Mouse (Mus musculus) WW6 (cell line): ENCODE data around the gene Tiam1.

Experiments used
- DNase-seq: peaks from one replicate; pipeline ENCODE4 v3.0.0-alpha.2; 2013; ENCODE audit warnings: low read depth, low spot score

Gene Tiam1

DNA sequence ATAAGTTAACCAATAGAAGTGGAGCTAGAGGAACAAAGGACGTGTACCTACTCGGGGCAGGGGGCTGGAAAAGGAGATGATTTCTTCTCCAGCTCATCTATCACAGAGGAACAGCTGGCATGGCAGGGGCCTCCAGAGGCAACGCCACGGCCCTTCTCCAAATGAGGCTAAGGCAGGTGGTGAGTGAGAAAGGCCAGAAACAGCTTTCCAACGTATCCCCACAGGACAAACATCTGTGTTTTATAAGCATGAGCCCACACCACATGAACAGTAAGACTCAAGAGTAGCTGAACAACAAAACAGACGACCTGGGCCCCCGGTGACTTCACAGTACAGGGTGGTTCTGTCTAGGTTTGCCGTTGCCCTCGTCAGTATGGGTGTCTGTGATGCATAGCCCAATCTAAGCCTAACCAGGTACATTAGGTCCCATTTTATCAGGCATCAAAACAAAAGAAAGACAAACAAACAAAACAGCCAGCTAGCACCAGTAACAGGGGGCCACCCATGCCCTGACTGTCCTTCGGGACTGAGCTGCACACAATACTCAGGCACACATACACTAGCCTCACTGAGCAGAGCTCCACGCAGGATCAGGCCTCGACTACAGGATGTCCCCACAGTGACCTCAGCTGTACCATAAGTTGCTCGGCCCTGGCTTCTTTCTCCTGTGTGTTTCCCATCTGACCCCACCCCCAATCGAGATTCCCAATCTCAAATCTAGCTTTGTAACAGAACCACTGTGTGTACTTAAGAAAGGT lies 260.9 kb downstream of the Tiam1 start:
- no peak for DNase-seq

DNA sequence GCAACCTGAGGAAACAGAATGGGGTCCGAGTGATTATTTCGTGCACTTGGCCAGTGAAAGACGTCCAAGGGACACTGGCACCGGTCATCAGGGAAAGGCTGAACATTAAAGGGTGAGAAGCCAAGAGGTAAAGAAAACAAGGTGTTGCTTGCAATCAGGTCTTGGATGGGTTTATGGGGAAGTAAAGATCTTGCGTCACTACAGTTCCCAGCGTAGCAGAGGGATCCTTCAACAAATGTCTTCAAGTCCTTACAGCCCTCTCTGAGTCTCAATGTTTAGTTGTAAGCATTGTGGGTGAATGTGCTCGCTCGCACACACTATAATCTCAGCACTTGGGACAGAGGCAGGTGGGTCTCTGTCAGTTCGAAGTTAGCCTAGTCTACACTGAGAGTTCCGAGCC lies 266.4 kb downstream of the Tiam1 start:
- no peak for DNase-seq

DNA sequence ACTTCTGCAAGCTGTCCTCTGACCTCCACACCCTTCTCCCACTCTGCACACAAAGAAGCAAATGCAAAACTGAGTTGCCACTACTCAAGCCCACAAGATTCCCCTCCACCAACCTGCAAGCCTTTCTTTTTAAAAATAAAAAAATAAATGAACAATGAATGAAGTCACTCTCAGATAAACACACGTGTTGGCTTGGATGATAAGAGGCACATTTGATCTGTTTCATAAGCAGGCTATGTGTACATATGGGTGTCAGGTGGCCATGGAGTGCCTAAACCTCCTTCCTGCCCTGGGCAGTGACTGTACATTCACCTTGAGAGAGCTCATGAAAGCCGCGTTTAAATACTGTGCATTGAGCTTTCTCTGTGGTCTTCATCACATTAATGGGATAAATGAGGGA lies 267.5 kb downstream of the Tiam1 start:
- DNase-seq = no peak

DNA sequence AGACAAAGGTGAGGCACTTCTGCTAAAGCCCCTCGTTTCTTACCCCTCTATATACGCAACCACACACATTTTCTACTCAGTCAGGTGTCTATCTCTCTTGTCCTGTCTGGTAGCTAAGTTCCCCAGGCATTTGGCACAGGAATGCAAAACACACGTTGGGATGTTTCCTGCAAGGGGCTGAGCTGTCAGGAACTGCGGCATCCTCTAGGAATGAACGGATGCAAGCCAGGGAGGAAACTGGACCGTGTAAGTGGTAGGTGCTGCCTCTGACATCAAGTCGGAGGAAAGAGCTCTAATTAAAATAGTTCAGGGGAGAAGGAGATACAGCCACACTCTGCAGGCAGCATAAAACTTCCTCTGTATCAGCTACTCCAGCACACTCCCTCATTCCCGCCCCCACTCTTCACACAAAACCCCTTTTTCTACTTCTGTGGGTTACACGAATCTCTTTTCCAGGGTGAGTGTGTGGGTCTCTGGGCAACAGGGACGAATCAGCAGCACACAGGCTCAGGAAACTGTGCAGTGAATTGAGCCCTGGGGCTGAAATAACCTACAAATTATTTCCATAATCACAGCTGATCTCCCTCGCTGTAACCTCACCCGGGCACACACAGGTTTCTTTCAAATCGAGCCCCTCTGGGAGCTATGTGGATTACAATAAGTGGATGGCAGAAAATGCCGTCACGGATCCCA lies 269.4 kb downstream of the Tiam1 start:
- no peak for DNase-seq

DNA sequence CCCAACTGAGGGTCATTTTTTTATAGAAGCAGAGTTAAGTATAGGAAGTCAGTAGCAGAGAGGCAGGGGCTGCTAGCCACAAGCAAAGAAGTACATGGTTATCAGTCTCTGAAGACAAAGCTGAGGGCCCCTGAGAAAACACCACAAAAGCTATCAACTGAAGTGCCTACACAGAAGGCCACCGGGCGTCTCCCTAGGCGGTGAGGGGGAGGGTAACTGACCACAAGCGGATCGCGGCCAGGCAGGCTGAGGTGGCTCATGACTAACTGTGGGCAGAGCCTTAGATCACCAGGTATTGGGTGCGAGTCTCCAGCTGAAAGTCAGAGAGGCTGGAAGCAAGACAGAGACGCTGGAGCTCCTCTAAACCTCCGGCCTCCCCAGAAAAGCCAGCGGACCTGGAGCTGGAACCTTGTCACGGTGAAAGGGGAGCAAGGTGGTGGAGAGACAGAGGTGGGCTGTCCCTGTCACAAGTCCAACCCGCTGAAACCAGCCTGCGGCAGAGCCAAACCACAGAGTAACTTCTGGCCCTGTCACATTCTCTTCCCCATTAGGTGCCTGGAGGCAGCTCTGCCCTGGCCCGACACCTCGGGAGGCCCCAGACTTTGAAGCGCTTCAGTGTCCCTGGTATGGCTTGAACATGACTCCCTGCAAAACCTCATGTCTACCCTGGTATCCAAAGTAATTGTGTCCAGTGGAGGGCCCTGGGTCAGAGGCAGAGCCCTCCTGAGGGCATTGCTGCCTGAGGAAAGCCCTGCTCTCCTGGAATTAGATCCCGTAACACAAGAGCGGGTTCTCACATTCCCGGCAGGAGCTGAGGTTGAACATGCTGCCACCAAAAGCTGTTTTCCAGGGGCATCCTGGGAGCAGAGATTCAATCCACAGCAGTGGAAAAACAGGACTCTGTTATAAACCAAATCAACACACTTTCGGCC lies 271.3 kb downstream of the Tiam1 start:
- no peak for DNase-seq

DNA sequence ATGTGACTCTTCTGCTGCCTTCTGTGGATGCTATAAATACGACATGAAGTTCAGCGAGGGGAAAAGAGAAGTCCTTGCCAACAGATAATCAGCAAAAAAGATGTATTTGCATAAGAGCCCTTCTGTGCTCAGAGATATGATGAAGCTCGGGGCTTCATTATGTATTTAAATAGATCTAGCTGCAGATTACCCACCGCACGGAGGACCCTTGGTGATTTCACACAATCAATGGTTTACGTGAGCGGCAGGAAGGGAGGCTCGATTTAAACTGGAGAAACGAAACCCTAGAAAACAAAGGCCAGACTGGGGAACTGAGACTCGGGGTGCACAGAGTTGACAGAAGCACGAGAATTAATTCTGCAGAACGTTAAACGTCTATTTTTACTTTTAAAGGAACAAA lies 272.2 kb downstream of the Tiam1 start:
- DNase-seq = no peak

DNA sequence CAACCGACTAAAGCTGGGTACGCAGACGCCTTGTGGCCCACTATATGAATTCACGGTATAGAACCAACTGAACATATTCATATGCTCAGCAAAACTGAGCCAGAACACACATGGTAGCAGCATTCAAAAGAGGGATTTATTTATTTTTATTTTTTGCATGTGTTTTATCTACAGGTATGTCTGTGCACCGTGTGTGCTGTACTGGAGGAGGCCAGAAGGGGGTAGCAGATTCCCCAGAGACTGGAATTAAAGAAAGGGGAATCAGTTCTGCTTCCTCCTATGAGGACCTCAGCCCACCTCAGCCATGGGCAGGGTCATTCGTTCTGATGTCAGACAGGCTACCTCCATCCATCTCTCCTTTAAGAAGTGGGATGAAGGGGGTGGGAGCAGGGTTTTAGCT lies 273.5 kb downstream of the Tiam1 start:
- no peak for DNase-seq

DNA sequence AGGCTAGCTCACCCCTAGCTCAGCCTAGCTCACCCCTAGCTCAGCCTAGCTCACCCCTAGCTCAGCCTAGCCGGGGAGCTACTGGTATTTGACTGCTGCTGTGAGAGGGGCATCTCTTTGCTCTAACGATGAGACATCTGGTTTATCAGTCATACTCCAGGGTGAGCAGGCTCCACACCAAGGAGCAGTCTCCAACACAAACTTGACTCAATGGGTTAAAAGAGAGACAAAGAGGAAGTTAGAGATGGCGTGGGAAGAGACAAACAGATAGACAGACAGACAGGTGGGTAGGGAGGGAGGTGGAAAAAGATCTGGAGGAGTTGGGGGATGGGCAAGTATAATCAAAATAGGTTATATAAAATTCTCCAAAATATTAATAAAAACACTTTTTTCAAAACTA lies 275.1 kb downstream of the Tiam1 start:
- DNase-seq = no peak

DNA sequence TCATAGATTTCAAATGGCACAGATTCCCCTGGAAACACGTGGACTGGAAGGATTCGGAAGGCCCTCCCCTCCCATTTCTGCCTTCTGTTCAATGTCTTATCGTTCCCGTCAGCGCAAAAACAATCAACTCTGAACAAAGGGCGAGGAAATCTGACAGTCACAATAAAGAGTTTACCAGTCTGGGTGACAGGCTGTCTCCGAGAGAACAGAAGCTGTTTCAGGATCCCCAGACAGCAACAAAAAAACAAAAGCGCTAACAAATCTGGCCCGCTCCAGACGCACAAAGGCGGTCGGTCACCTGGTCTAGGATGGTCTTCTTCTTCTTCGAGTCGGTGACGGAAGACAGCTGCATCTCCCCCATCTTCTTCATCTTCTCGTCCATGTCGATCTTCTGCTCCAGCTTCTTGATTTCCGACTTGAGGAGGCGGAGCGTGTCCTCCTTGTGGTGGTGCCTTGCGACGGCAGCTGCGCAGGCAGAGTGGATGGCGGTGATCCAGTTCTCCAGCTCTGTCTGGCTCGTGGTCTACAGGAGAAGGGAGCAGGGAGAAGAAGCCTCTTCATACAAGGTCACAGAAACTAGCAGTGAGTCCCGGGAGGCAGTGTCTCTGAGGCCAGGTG lies 276.2 kb downstream of the Tiam1 start:
- DNase-seq = no peak

DNA sequence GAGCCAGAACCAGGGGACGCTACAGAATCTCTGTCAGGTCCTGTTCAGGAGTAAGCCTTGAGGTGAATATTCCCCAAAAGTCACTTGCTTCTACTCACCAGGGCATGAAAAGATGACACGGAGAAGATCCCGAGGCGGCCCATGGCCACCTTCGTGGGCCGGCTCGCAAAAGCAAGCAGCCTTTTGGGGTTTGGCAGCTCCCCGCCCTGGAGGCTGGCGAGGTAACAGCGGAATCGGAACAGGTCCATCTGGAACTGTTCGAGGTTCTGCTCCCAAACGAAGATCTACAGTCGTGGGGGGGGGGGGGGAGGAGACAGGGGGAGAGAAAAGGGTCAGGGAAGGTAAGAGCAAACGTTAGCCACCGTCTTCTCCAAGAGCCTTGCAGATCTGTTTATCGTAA lies 278.4 kb downstream of the Tiam1 start:
- no peak for DNase-seq

DNA sequence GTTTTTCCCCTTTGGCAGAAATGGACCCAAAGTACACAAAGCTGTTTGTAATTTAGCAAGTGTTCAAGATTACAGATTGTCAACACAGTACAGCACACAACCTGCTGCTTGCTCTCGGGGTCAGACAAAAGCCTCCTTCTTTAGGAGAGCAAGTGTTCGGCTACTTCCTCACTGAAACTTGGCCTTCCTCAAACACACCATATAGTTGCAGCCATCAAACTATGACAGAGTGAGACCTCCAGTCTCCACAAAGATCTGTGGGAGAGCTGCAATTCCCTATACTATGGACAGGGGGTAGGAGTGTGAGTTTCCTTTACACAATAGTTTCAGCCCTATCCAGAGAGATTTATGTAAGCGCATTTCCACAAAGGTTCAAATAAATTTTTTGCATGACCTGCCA lies 278.9 kb downstream of the Tiam1 start:
- no peak for DNase-seq

DNA sequence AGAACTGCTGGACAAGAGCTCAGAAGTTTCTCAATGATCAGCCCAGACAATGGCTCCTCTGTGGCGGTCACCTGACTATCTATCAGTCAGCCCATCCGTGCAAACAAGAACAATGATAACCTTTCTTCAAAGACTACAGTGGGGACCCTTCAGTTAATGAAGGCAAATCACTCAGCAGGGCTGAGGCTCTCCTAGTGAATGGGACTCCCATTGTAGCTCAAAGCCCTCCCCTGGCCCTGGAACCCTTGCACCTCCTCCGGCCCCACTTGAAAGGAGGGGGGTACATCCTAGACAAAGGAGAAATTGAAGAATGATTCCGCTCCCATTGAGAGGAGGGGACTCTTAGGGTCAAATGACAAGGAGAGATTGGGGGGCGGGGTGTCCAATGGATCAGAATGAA lies 280.3 kb downstream of the Tiam1 start:
- no peak for DNase-seq

DNA sequence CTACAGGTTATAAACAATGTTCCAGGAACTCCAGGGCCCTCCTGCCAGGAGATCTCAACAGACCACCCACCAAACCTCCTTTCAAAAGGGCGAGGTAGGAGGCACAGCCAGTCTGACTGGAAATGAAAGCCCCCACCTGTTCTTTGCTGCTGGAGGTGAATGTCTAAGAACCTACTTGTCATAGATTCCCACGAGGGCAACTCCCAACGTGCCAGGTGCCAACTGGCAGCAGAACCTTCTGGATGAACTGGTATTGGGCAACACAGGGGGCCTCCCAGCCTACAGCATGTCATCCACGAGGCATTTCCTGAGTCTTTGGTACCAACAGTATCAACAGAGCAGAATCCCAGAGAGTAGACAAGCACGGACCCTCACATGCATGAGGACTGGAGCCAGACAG lies 282.0 kb downstream of the Tiam1 start:
- DNase-seq = no peak

DNA sequence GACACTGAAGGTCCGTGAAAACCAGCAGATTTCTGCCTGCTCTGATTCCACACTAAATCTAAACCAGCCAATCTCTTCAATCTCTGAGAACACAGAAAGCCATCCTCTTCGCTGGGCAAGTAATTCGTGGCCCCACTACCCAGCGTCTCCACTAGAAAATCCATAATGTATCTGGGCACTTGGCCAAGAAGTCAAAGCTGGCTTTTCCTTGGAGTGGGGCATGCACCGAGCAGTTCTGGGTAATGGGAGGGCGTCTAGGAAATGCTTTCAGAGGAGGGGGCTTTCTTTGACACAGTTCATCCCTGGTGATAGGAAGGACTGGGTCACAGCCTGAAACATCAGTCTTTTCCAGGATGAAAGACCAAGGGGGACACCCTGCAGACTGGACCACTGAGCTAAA lies 282.9 kb downstream of the Tiam1 start:
- no peak for DNase-seq

DNA sequence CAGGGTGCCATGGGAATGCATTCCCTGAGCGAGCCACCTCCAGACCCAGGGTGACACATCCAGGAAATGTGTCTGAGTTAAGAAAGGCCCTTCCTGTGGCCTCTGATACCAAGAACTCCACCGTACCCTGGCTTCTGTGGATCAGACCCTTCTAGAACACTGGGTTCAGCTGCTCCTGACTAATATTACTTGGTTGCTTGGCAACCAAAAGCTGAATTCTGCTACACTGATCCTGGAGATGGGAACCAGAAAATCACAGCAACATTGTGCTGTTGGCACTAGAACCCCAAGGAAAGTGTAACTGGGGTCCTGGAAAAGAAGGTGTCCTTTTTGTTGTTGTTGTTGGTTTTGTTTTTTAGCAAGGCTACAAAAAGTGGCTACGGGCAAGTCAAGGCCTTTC lies 285.9 kb downstream of the Tiam1 start:
- DNase-seq = no peak

DNA sequence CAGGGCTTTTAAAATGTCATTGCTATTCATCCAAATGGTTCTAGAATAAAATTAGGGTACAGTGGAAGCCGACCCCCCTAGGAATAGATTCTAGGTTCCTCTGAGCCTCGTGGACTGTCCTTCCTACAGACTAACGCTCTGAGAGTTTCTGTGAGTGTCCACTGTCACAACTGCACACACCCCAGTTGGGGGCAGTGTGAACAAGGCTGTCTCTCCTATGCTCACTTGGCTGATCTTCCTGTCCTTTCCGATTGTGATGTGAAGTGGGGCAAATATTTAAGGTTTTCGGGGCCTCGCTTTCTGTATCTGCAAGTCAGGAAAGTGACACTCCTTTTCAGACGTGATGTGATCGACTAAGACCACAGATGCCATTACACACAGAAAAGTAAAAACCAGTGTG lies 288.8 kb downstream of the Tiam1 start:
- no peak for DNase-seq

DNA sequence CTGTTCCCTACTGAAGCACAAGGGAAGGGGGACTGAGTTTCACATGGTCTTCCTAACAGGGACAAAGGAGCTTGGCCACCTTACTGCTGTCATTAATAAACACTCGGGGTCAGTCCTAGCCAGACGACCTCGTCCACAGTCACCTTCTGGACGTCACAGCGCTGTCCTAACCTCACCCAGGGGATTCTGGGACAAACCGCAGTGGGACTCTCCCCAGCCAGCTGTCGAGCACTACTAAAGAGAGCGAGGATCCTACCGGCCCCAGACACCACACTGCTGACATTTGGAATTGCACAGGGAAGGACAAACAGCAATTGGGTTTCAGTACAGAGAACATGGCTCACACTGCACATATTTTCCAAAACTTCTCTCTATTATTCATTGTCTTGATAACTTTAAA lies 292.2 kb downstream of the Tiam1 start:
- no peak for DNase-seq

DNA sequence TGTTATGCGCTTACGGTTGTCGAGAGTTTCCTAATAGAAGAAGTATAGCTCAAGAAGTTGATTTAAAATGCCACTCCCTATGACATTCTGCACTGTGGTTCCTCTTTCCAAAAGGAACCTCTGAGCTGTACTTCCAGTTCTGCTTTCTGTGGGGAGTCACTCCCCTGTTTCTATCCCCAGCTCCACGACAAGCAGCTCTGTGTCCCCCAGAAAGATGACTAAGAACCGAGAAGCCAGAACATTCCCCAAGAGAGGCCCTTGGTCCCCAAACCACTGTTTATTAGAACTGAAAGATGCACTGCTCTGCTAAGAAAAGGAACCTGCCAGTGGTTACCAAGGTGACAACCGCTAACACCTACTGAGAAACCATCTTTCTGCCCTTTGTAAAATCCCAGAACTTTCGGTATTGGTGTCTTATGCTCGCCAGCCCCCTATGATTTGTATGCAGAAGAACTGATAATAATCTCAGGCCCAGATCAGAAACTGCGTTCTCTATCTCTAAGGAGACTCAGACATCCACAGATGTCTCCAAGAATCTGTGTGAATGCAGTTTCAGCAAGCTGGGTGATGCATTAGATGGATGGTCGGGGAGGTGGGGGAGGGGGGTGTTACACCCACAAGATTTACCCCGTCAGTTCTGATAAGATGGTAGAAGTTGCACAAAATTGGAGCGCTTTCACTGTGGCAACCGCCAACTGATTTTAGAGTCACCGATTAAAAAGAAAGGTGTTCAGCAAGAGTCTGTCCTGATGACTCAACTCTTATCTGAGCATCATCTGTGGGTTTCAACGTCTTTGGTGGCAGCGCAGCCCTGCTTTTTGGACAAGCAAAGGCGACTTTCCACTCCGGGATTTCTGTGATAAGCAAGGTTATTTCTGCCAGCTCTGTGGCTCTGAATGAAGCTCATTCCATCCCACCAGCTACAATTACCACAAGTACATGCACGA lies 294.6 kb downstream of the Tiam1 start:
- no peak for DNase-seq

DNA sequence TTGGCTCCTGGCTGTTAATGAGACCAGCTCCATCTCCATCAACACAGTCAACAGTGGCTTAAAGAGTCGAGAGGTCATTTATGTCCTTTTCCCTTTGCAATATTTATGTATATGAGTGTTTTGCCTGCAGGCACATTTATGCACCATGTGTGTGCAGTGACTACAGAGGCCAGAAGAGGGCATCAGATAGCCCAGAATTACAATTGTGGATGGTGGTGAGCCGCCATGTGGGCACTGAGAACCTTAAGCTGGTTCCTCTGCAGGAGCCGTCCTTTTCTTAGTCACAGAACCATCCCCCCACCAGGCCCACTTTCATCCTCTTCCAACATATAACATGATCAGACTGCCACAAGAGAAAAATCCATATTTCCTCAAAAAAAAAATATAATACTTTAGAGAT lies 295.4 kb downstream of the Tiam1 start:
- DNase-seq = no peak

DNA sequence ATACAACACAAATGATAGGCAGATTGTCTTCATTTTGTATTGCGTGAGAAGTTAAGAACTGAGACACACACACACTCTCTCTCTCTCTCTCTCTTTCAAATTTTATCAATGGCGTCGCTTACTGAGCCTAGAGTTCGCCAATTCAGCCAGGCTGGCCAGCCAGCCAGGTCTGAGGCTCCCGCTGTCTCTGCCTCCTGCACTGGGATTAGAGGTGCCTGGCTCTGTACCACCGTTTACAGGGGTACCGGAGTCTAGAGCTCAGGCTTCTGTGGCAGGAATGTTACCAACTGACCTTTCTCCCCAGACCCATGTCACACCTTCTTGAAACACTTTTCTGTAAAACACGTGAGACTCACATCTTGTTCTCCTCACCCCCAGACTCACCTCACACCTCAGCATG lies 298.1 kb downstream of the Tiam1 start:
- DNase-seq = no peak

DNA sequence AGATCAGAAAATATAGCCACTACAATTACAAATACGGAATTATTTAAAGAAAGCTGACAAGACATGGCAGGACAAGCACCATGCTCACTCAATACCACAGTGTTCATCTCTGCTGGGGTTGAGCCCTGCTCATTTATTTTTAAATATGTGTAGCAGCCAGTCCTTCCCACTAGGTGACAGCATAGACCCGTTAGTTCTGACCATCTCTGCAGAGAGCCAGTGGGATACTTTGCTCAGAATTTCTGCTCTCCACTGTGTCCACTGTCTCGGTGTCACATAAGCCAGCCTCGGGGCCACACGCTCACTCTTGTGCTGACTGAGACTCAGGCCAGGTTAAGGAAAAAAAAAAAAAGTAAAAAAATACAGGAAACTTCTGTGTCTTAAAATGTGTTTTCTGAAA lies 299.0 kb downstream of the Tiam1 start:
- no peak for DNase-seq
